Mouse (Mus musculus): ENCODE data around the gene Esp4. TPM values are rescaled to one million over a fixed set of nuclear protein-coding genes. Genes with fewer than 3 reads are reported as not detected.
"Not testable (repeated sequence)": the region's sequence is repeated elsewhere in the genome, so short reads cannot be mapped to it uniquely, and the experiment has no call there.

Esp4 gene
- total RNA-seq (2015; ENCODE audit: low replicate concordance) (not detected in 2 replicates), total RNA-seq (2017; ENCODE audit: low replicate concordance) (not detected in 2 replicates)

DNA sequence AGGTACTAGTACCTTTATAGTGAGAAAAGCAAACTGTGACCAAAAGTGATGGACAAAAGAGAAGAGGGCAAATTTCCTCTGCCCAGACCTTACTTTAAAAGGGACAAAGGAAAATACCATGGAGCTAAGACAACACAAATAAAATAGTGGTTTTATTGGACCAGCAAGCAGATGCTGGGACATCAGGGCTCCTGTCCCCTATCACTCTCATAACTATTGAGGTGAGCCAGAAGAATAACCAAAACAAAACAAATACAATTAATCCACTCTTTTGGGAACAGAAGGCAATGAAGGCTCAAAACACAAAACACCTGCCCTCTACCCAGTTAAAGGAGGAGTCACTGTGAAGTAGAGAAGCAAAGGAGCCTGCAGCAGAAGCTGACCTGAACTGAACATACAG lies at the start of gene Esp4:
Gene Esp4 (plus strand): TSS at position 301 of the 400 bp plus-strand sequence.
- ATAC-seq (replicated peaks; ENCODE audit: low FRiP score, poor library complexity, severe bottlenecking), result no peak

DNA sequence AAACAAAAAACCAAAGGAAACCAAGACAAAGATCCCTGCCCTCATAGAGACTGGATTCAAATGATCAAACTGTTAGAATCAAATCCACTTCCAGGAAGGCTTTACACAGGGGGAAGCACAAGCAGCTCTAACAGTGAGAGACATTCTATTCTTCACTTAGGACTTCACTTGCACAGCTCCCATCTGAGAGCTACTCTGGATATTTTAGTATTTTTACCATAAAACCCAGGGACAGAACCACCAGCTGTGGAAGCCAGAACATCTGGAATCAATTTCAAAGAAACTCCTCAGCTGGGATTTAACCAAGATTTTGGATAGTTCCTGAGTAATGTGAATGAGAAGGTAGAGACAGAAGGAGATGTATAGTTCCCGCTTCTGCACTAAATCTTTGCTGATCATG lies 44.9 kb upstream of the Esp4 start:
- no peak for ATAC-seq (replicated peaks; ENCODE audit: low FRiP score, poor library complexity, severe bottlenecking)

DNA sequence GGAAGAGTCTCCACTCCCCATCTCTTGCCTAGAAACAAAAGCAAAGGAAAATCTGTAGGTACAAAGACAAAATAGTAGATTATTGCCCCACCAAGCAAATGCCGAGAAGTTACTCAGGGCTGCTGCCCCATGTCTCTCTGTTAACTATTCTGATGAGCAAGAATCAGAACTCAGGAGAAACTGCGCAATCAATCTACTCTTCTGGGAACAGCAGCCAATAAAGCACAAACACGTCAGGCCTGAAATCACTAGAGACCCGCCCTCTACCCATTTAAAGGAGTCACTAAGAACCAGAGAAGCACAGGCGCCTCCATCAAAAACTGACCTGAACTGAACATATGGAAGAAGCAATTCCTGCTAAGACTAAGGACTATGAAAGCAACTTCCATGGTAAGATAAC lies 37.2 kb upstream of the Esp4 start, which contains the start of gene Esp6:
Gene Esp6 (plus strand): TSS at position 301 of the 400 bp plus-strand sequence.
- ATAC-seq (replicated peaks; ENCODE audit: low FRiP score, poor library complexity, severe bottlenecking), result no peak

DNA sequence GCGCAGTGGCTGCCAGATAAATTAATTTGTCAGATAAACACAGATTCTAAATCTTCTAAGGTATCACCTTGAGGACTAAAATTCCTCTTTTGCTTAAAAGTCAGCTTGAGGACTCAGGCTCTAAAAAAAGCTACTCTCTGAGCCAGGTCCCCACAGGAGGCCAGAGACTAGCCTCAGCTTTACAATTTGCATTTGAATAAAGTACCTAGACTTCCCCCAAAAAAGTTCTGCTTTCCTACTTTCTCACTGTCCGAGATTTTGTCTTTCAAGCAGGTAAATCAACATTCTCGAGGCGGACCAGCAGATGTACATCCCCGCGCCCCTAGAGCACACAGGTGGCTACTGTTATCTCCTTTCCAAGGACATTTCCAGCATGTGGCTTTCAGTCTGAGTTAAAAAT lies 14.5 kb upstream of the Esp4 start:
- ATAC-seq (replicated peaks; ENCODE audit: low FRiP score, poor library complexity, severe bottlenecking), result not testable (repeated sequence)

DNA sequence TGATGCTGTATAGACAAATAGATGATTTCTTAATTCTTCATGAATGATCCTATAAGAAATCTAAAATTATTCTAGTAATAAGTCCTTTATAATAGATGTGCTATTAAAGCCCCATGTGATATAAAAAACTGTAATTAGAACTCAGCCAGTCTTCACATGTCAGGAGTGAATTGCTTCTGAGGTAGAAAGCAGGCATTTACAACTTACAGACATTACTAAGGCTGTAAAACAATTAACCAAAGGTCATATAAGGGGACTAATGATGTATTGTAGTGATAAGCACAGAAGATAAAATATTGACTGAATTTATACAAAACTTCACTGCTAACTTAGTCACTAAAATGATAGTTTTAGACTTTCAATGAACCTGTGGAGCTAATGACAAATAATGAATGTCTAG lies 7.1 kb upstream of the Esp4 start:
- ATAC-seq (replicated peaks; ENCODE audit: low FRiP score, poor library complexity, severe bottlenecking), result no peak

DNA sequence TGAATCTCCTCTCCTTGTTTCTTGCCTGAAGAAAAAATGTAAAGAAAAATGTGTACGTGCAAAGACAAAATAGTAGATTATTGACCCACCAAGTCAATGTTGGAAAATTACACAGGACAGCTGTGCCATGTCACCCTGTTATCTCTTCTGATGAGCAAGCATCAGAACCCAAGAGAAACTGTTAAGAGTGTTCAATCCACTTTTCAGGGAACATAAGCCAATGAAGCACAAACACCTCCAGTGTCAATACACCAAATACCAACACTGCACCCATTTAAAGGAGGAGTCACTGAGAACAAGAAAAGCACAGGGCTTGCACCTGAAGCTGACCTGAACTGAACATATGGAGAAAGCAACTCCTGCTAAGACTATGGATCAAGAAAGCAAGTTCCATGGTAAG lies 33.4 kb downstream of the Esp4 start, which contains the start of gene Esp3:
Gene Esp3 (plus strand): TSS at position 301 of the 400 bp plus-strand sequence.
- ATAC-seq (replicated peaks; ENCODE audit: low FRiP score, poor library complexity, severe bottlenecking), result not testable (repeated sequence)

Other genes starting within 250 kb of the Esp4 start
- gene Esp8, start 78.6 kb upstream of the Esp4 start, total RNA-seq (2015; ENCODE audit: low replicate concordance), result not detected in 2 replicates
- gene Esp8, start 78.6 kb upstream of the Esp4 start, total RNA-seq (2017; ENCODE audit: low replicate concordance), result not detected in 2 replicates
- gene Esp6, start 37.1 kb upstream of the Esp4 start, total RNA-seq (2015; ENCODE audit: low replicate concordance), result not detected in 2 replicates
- not detected in 2 replicates for gene Esp6, start 37.1 kb upstream of the Esp4 start, total RNA-seq (2017; ENCODE audit: low replicate concordance)
- not detected in 2 replicates for gene Esp3, start 33.5 kb downstream of the Esp4 start, total RNA-seq (2015; ENCODE audit: low replicate concordance)
- gene Esp3, start 33.5 kb downstream of the Esp4 start, total RNA-seq (2017; ENCODE audit: low replicate concordance), result not detected in 2 replicates
- gene Esp1, start 128.5 kb downstream of the Esp4 start, total RNA-seq (2015; ENCODE audit: low replicate concordance), result not detected in 2 replicates
- gene Esp1, start 128.5 kb downstream of the Esp4 start, total RNA-seq (2017; ENCODE audit: low replicate concordance), result not detected in 2 replicates
- gene Crisp2, start 208.4 kb downstream of the Esp4 start, total RNA-seq (2015; ENCODE audit: low replicate concordance), result 1.0 TPM in 1 of 2 replicates, not detected in the other
- 3.7 and 5.9 TPM in 2 replicates for gene Crisp2, start 208.4 kb downstream of the Esp4 start, total RNA-seq (2017; ENCODE audit: low replicate concordance)
- gene Rhag, start 212.5 kb downstream of the Esp4 start, total RNA-seq (2015; ENCODE audit: low replicate concordance), result 918 and 923 TPM in 2 replicates
- 744 and 814 TPM in 2 replicates for gene Rhag, start 212.5 kb downstream of the Esp4 start, total RNA-seq (2017; ENCODE audit: low replicate concordance)

All from erythroblast, adult 5-6 weeks (primary cell).